Mouse (Mus musculus): ENCODE results near the gene Tst. TPM values are rescaled to one million over a fixed set of nuclear protein-coding genes. Genes with fewer than 3 reads are reported as not detected.

The Tst gene
- polyA plus RNA-seq, 1 experiment from 2014 or later: 15.9 TPM

DNA sequence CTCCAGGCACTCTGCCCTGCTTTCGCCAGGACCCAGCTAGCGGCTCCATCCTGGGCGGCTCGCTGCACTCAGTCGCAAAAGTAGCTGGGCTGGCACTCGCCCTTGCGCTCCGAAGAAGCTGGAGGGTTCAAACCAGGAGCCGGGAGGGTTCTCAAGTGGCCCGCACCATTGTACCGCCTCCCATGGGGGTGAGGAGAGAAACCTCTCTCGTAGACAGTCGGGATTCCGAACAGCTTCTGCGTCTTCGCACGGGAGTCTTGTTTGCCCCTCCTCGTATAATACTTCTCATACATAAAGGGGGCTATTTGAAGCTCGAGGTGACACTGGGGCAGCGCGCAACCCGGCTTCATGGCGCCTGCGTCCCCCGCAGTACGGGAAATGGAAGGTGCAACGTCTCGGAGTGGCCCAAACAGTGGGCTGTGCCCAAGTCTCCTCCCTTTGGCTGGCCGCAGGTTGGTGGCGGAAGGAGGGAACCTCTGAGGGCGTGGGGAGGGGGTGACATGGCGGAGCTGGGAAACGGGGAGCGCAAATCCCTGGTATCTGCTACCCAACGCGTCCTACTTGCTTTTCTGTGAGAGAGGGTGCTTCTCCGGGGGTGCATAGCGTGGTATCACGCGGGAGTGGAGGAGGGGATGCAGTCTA, 707 bp upstream of the Tst start, which contains the start of gene Mpst:
Mpst (plus strand) TSS at position 124 of the 642 bp plus-strand sequence.
- Histone ChIP-seq H3K4me3 (ENCODE audit: low read depth, low read length) (peak within 1 kb of the TSS; percentile 74), H3K36me3 (ENCODE audit: control insufficient read depth, insufficient read depth, low read length) (no peaks in the 10 kb centered on the region), H3K4me2 (ENCODE audit: low read length) (peak within 1 kb of the TSS; percentile 98), H3K27ac (ENCODE audit: low read depth) (peak within 1 kb of the TSS; percentile 92), H3K9me3 (ENCODE audit: control insufficient read depth, low read length) (no peaks in the 10 kb centered on the region), H3K27me3 (replicated peaks; ENCODE audit: control insufficient read depth, insufficient read depth, low read length) (peaks cover 40% of the 10 kb centered on the region), H3K9ac (ENCODE audit: low read length) (peak within 1 kb of the TSS; percentile 72), H3K4me1 (replicated peaks; ENCODE audit: control insufficient read depth, insufficient read depth, low read length) (peaks cover 9% of the 10 kb centered on the region; the same call in 1 of the 2 replicates)
- DNase-seq (ENCODE audit: low spot score) (peak; percentile 97), ATAC-seq (replicated peaks; ENCODE audit: low FRiP score, low TSS enrichment, low read depth) (peak; percentile 84)
- under 1% methylated on average over 40 of the region's 40 CpGs for WGBS

DNA sequence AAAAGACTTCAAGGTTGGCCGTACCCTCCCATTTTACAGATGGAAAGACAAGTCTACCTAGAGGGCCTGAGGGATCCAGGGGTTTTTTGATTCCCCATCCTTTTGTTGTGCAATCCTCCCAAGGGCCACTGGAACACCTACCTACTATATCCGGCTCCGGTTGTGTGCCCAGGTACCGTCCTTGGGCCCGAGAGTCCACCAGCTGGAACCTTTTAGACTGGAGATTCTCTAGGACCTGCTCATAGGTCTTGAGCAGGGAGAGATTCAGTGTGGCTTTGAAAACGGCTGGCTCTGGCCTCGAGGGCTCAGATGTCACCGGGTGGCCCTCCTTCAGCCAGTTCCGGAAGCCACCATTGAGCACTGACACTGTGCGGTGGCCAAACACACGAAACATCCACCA, 609 bp downstream of the Tst start:
- no peak overlapping the region for H3K9ac ChIP-seq (ENCODE audit: low read length)
- H3K9me3 ChIP-seq (ENCODE audit: control insufficient read depth, low read length): no peaks in the 10 kb centered on the region
- H3K36me3 ChIP-seq (ENCODE audit: control insufficient read depth, insufficient read depth, low read length): no peaks in the 10 kb centered on the region
- no peak for ATAC-seq (replicated peaks; ENCODE audit: low FRiP score, low TSS enrichment, low read depth)
- peaks cover 9% of the 10 kb centered on the region; the same call in 1 of the 2 replicates for H3K4me1 ChIP-seq (replicated peaks; ENCODE audit: control insufficient read depth, insufficient read depth, low read length)
- WGBS: 57% methylated on average over 11 of the region's 11 CpGs
- H3K4me2 ChIP-seq (ENCODE audit: low read length): peak overlapping the region; percentile 98
- H3K27ac ChIP-seq (ENCODE audit: low read depth): no peak overlapping the region
- H3K27me3 ChIP-seq (replicated peaks; ENCODE audit: control insufficient read depth, insufficient read depth, low read length): peaks cover 27% of the 10 kb centered on the region
- H3K4me3 ChIP-seq (ENCODE audit: low read depth, low read length): peak overlapping the region; percentile 74
- DNase-seq (ENCODE audit: low spot score): no peak

DNA sequence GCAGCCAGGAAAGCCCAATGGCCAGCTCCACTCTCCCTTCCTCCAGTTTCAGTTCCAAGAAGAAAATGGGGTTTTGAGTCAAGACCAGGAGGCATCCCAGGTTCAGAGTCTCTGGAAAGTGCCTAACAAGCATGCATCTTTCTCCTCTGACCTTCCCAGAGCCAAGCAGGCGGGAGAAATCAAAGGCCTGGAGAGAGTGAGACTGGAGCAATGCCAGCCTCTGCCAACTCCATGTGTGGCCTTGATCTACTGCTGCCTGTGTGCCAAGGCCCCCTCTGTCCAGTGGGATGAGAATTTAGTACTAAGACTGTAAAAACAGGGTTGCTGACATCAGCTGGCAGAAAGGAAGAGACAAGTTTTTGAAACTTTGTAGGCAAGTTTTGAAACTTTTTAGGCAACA, 1.8 kb downstream of the Tst start:
- Histone ChIP-seq H3K4me2 (ENCODE audit: low read length) (no peak overlapping the region), H3K27ac (ENCODE audit: low read depth) (no peak overlapping the region), H3K9me3 (ENCODE audit: control insufficient read depth, low read length) (no peaks in the 10 kb centered on the region), H3K4me1 (replicated peaks; ENCODE audit: control insufficient read depth, insufficient read depth, low read length) (peaks cover 9% of the 10 kb centered on the region; the same call in 1 of the 2 replicates), H3K4me3 (ENCODE audit: low read depth, low read length) (no peak overlapping the region), H3K9ac (ENCODE audit: low read length) (no peak overlapping the region), H3K27me3 (replicated peaks; ENCODE audit: control insufficient read depth, insufficient read depth, low read length) (peaks cover 15% of the 10 kb centered on the region), H3K36me3 (ENCODE audit: control insufficient read depth, insufficient read depth, low read length) (no peaks in the 10 kb centered on the region)
- 44% methylated on average over 1 of the region's 1 CpGs for whole genome bisulfite sequencing
- DNase-seq (ENCODE audit: low spot score) (no peak), ATAC-seq (replicated peaks; ENCODE audit: low FRiP score, low TSS enrichment, low read depth) (no peak)

DNA sequence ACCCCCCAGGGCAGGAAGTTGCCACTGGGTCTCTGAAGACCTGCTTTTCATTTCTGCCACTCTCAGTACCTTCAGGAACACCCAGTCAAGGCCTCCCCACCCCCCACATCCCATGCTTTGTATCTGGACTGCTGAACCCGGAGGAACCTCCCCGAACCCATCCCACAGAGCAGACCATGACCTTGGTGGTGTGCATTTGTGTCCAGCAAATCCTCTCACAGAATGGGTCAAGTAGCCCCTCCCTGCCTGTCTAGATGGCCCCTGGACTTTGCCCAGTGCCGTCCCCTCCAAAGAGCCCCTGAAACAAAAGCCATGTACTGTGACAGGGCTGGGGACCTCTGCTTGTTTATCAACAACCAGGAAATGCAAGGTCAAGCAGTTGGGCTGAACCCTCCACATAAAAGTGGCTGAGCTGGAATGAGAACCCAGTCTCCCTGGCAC, 2.4 kb downstream of the Tst start:
- no peak for ATAC-seq (replicated peaks; ENCODE audit: low FRiP score, low TSS enrichment, low read depth)
- H3K27me3 ChIP-seq (replicated peaks; ENCODE audit: control insufficient read depth, insufficient read depth, low read length): peaks cover 9% of the 10 kb centered on the region
- no peak for DNase-seq (ENCODE audit: low spot score)
- H3K4me3 ChIP-seq (ENCODE audit: low read depth, low read length): no peak overlapping the region
- H3K9me3 ChIP-seq (ENCODE audit: control insufficient read depth, low read length): no peaks in the 10 kb centered on the region
- H3K36me3 ChIP-seq (ENCODE audit: control insufficient read depth, insufficient read depth, low read length): no peaks in the 10 kb centered on the region
- WGBS: 42% methylated on average over 3 of the region's 3 CpGs
- no peak overlapping the region for H3K9ac ChIP-seq (ENCODE audit: low read length)
- H3K4me2 ChIP-seq (ENCODE audit: low read length): peak overlapping the region; percentile 2; the same call in 1 of the 2 replicates
- no peak overlapping the region for H3K27ac ChIP-seq (ENCODE audit: low read depth)
- H3K4me1 ChIP-seq (replicated peaks; ENCODE audit: control insufficient read depth, insufficient read depth, low read length): peaks cover 9% of the 10 kb centered on the region; the same call in 1 of the 2 replicates

DNA sequence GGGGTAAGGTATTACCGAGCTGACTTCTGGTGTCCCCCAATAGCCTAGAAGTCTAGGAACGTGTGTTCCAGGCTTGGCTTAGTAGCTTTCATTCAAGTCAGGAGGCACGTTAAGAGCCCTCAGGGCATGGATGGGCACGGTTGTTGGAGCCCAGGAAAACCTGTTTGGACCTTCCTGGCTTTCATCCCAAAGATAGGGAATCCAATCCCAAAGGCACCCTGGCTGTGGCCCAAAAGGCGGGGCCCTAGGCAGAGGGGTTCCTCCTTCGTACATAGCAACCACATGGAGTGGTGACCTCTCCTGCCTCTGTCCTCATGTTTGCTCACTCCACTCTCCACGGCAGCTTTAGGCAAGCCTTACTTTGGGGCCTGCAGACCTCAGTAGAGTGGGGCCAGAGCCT, 3.3 kb downstream of the Tst start:
- no peak for ATAC-seq (replicated peaks; ENCODE audit: low FRiP score, low TSS enrichment, low read depth)
- DNase-seq (ENCODE audit: low spot score): no peak
- H3K4me1 ChIP-seq (replicated peaks; ENCODE audit: control insufficient read depth, insufficient read depth, low read length): peaks cover 9% of the 10 kb centered on the region; the same call in 1 of the 2 replicates
- 0 out of 2 replicates have a peak, but pooled peaks cover 5% of the 10 kb centered on the region for H3K27me3 ChIP-seq (replicated peaks; ENCODE audit: control insufficient read depth, insufficient read depth, low read length)
- no peak overlapping the region for H3K4me3 ChIP-seq (ENCODE audit: low read depth, low read length)
- no peaks in the 10 kb centered on the region for H3K9me3 ChIP-seq (ENCODE audit: control insufficient read depth, low read length)
- H3K9ac ChIP-seq (ENCODE audit: low read length): no peak overlapping the region
- H3K36me3 ChIP-seq (ENCODE audit: control insufficient read depth, insufficient read depth, low read length): no peaks in the 10 kb centered on the region
- 83% methylated on average over 7 of the region's 7 CpGs for WGBS
- H3K4me2 ChIP-seq (ENCODE audit: low read length): no peak overlapping the region
- H3K27ac ChIP-seq (ENCODE audit: low read depth): no peak overlapping the region

DNA sequence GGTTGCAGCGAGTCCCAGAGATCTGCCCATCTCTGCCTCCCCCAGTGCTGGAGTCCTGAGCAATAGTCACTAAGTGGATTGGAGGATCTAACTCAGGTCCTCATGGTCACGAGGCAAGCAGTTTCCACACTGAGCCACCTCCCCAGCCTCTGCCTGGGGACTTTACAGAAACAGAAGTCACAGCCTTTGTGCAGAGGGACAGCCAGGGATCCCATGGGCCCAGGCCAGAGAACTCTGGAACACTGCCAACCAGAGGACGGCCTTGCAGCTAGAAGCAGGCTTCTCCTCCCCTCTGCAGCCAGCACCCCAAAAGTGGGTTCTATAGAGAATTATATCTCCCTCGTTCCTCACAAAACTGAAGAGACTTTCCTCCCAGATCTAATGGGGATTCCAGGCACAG, 3.8 kb downstream of the Tst start:
- H3K27ac ChIP-seq (ENCODE audit: low read depth): no peak overlapping the region
- DNase-seq (ENCODE audit: low spot score) (no peak), ATAC-seq (replicated peaks; ENCODE audit: low FRiP score, low TSS enrichment, low read depth) (no peak)
- H3K9ac ChIP-seq (ENCODE audit: low read length): no peak overlapping the region
- peaks cover 6% of the 10 kb centered on the region; the same call in 1 of the 2 replicates for H3K4me1 ChIP-seq (replicated peaks; ENCODE audit: control insufficient read depth, insufficient read depth, low read length)
- H3K27me3 ChIP-seq (replicated peaks; ENCODE audit: control insufficient read depth, insufficient read depth, low read length): 0 out of 2 replicates have a peak, but pooled peaks cover 5% of the 10 kb centered on the region
- 65% methylated on average over 4 of the region's 4 CpGs for WGBS
- no peak overlapping the region for H3K4me3 ChIP-seq (ENCODE audit: low read depth, low read length)
- no peak overlapping the region for H3K4me2 ChIP-seq (ENCODE audit: low read length)
- no peaks in the 10 kb centered on the region for H3K9me3 ChIP-seq (ENCODE audit: control insufficient read depth, low read length)
- H3K36me3 ChIP-seq (ENCODE audit: control insufficient read depth, insufficient read depth, low read length): no peaks in the 10 kb centered on the region

DNA sequence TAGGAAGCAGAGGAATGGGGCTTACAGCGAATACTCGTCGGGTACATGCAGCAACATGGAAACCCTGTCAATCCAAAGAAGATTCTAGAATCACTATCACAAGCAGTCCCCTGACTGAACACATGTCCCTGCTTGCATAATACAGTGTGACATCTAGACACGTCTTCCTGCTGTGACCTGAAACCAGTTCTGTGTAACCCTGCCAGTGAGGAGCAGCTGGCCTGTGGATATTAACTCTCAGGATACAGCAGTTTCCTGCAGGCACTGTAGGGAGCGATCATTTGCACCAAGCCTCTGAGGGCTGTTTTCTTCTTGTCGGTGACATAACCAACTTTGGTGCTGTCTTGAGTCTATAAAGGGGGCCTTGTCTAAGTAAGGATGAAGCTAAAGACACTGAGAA, 4.4 kb downstream of the Tst start:
- ATAC-seq (replicated peaks; ENCODE audit: low FRiP score, low TSS enrichment, low read depth) (no peak), DNase-seq (ENCODE audit: low spot score) (no peak)
- Histone ChIP-seq H3K4me1 (replicated peaks; ENCODE audit: control insufficient read depth, insufficient read depth, low read length) (0 out of 2 replicates have a peak, but pooled peaks cover 5% of the 10 kb centered on the region), H3K4me3 (ENCODE audit: low read depth, low read length) (no peak overlapping the region), H3K9me3 (ENCODE audit: control insufficient read depth, low read length) (no peaks in the 10 kb centered on the region), H3K27me3 (replicated peaks; ENCODE audit: control insufficient read depth, insufficient read depth, low read length) (0 out of 2 replicates have a peak, but pooled peaks cover 5% of the 10 kb centered on the region), H3K36me3 (ENCODE audit: control insufficient read depth, insufficient read depth, low read length) (no peaks in the 10 kb centered on the region), H3K4me2 (ENCODE audit: low read length) (no peak overlapping the region), H3K27ac (ENCODE audit: low read depth) (no peak overlapping the region), H3K9ac (ENCODE audit: low read length) (no peak overlapping the region)
- WGBS: 80% methylated on average over 6 of the region's 6 CpGs

DNA sequence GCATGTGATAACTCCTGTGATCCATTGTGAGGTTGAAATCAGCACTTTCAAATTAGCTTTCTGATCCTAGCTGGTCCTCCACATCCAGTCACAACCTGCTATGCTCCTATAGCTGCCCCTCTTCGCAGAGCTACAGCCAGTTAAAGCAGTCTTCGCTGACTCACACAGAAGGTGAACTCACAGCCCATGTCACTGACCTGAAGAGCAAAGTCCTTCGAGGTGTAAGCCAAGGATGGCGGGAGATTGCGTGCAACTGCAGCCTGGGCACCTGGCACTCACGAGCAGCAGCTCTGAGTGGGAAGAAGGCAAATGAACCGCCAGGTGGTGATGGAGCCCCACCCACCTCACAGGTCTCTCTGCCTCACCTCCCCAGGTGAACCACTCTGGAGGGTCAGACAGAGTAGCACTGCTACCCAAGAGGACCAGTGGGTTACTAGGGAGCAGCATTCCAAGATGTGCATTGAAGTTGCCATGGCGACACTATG, 10.2 kb downstream of the Tst start, which contains the start of gene Tex33:
Tex33 (minus strand) TSS at position 435 of the 485 bp plus-strand sequence.
- H3K9me3 ChIP-seq (ENCODE audit: control insufficient read depth, low read length): no peaks in the 10 kb centered on the region

More for the DNA sequence above, 10.2 kb downstream of the Tst start, which contains the start of gene Tex33:
- H3K4me1 ChIP-seq (replicated peaks; ENCODE audit: control insufficient read depth, insufficient read depth, low read length): no peaks in the 10 kb centered on the region
- H3K27me3 ChIP-seq (replicated peaks; ENCODE audit: control insufficient read depth, insufficient read depth, low read length): peaks cover 5% of the 10 kb centered on the region; the same call in 1 of the 2 replicates
- no peaks in the 10 kb centered on the region for H3K36me3 ChIP-seq (ENCODE audit: control insufficient read depth, insufficient read depth, low read length)
- DNase-seq (ENCODE audit: low spot score) (no peak), ATAC-seq (replicated peaks; ENCODE audit: low FRiP score, low TSS enrichment, low read depth) (no peak)
- H3K4me3 ChIP-seq (ENCODE audit: low read depth, low read length): no peak within 1 kb of the TSS
- 85% methylated on average over 8 of the region's 8 CpGs for WGBS
- no peak within 1 kb of the TSS for H3K4me2 ChIP-seq (ENCODE audit: low read length)
- H3K27ac ChIP-seq (ENCODE audit: low read depth): no peak within 1 kb of the TSS
- no peak within 1 kb of the TSS for H3K9ac ChIP-seq (ENCODE audit: low read length)

Measured in intestine, embryonic 14.5 days (tissue).